Mouse (Mus musculus): ENCODE measurements around the gene Vezf1.

DNA sequence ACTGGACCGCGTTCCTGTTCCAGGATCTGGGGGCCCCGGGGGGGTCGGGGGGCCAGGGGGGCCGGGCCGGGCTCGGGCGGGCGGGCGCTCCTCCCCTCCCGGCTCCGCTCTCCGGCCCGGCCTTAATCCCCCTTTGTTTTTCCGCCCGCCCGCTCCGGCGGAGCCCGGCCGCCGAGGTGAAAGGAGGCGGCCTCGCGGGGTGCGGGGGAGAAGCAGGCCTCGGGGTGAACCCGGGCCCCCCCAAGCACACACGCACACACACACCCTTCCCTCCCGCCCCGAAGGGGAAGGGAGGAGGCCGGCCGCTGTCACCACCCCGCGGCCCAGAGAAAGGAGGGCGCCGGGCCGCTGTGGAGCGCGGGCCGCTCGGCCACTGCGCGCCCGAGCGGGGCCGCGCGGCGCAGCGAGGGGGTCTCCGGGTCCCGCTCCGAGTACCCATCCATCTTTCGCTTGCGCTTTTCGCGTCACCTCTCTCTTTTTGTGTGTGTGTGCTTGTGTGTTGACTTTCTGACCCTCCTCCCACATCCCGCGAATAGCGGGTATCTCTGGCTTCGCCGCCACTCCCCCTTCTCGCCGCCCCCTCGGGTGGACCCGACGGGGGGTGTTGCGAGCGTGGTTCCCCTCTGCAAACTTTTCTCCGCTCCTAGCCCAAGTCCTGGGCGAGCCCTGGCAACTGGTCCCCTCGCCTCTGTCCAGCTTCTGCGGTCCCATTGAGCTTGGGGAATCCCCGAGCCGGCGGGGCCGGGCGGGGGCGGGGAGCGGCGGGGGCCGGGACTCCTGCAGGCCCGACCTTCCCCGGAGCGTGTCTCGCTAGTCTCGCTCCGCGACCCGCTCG, 549 bp downstream of the Vezf1 start:
- TF ChIP-seq POLR2A (IDR thresholded peaks at IDR 0.05; ENCODE audit: borderline replicate concordance, extremely low read depth, insufficient read depth, insufficient read length, poor library complexity, severe bottlenecking): no peak; the same call in 1 of the 2 replicates
- TF ChIP-seq CTCF (IDR thresholded peaks at IDR 0.05; ENCODE audit: borderline replicate concordance, extremely low read depth, insufficient read depth, insufficient read length): no peak
